In the genomic region with DNA sequence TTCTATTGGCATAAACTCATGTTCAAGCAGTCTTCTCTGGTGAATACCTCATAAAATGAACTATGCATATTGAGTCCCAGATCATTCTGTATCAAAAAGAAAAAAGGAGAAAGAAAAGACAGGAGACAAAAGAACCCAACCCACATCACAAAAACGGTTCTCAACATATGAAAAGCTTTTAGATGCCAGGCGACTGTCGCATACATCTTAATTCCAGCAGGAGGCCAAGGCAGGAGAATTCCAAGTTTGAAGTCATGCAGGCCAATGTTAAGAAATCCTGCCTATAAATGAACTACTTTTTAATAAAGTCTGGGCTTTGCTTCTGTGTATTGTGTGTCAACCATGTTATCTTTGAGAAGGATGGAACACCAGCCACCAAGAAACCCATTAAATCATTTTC, we compare ENCODE assay signal across 9 mouse cellular contexts. TPM values are rescaled to one million over a fixed set of nuclear protein-coding genes. Genes with fewer than 3 reads are reported as not detected.
DNase-seq lines count a peak whose midpoint lies in the region; ATAC-seq and TF ChIP-seq lines count a peak whose summit lies in the region.
"Had no signal": no experiment of that assay in that cellular context is flagged by ENCODE, and none has a peak within 500 bp of the region (broad histone marks: within the 10 kb centered on the region; RNA-seq: fewer than 3 reads in every experiment).

No protein-coding gene starts in this region.

- no peak overlapping the region for H3K27ac ChIP-seq in kidney, embryonic 14.5 days (ENCODE audit: low read depth, low read length)
- no peak overlapping the region for H3K27ac ChIP-seq in embryonic facial prominence, embryonic 14.5 days (replicated peaks; ENCODE audit: low read depth, low read length)
- peak overlapping the region; percentile 82; the same call in 1 of the 2 replicates for H3K27ac ChIP-seq in intestine, embryonic 16.5 days (ENCODE audit: low read length)
- 0 out of 2 replicates have a peak overlapping the region, but pooled peaks have one; percentile 18 for H3K27ac ChIP-seq in midbrain, postnatal 0 days (ENCODE audit: low read depth, low read length)

- no peak for TF ChIP-seq CTCF in midbrain, postnatal 0 days (IDR thresholded peaks at IDR 0.05)

- peak overlapping the region; percentile 38; the same call in 1 of the 2 replicates for H3K4me2 ChIP-seq in kidney, embryonic 14.5 days (replicated peaks; ENCODE audit: low read depth, low read length)
- H3K4me2 ChIP-seq in embryonic facial prominence, embryonic 14.5 days (ENCODE audit: low read depth, low read length), result peak overlapping the region; percentile 51
- peak overlapping the region; percentile 52; the same call in 1 of the 2 replicates for H3K4me2 ChIP-seq in intestine, embryonic 16.5 days (ENCODE audit: low read depth, low read length)
- peak overlapping the region; percentile 60 for H3K4me2 ChIP-seq in midbrain, postnatal 0 days (ENCODE audit: low read depth, low read length, poor library complexity, severe bottlenecking)

- no peak for ATAC-seq in kidney, embryonic 14.5 days (ENCODE audit: low FRiP score, low TSS enrichment)
- no peak for ATAC-seq in embryonic facial prominence, embryonic 14.5 days (ENCODE audit: low read depth)
- no peak for ATAC-seq in intestine, embryonic 16.5 days
- ATAC-seq in midbrain, postnatal 0 days (ENCODE audit: low FRiP score), result no peak

- DNase-seq in kidney, postnatal 25 days, result no peak
- DNase-seq in embryonic facial prominence, embryonic 14.5 days (ENCODE audit: low spot score), result no peak
- DNase-seq in midbrain, postnatal 0 days (ENCODE audit: low spot score), result no peak
- no peak for DNase-seq in cerebellum, adult 11 months
- DNase-seq in yolk sac, embryonic 10.5 days (ENCODE audit: low spot score), result no peak
- DNase-seq in left cerebral cortex, postnatal 4 days, result no peak

- H3K9me3 ChIP-seq in kidney, embryonic 14.5 days (ENCODE audit: control insufficient read depth, low read length), result no peaks in the 10 kb centered on the region
- H3K9me3 ChIP-seq in embryonic facial prominence, embryonic 14.5 days (ENCODE audit: control insufficient read depth, low read length), result no peaks in the 10 kb centered on the region
- no peaks in the 10 kb centered on the region for H3K9me3 ChIP-seq in intestine, embryonic 16.5 days (ENCODE audit: control insufficient read depth, low read length)
- no peaks in the 10 kb centered on the region for H3K9me3 ChIP-seq in midbrain, postnatal 0 days (ENCODE audit: low read length)
- H3K9me3 ChIP-seq: G1E had no signal

- H3K9ac ChIP-seq in kidney, embryonic 14.5 days (ENCODE audit: low read depth, low read length), result no peak overlapping the region
- H3K9ac ChIP-seq in embryonic facial prominence, embryonic 14.5 days (ENCODE audit: low read depth, low read length), result no peak overlapping the region
- 0 out of 2 replicates have a peak overlapping the region, but pooled peaks have one; percentile 54 for H3K9ac ChIP-seq in intestine, embryonic 16.5 days (ENCODE audit: low read depth, low read length)
- H3K9ac ChIP-seq in midbrain, postnatal 0 days (replicated peaks; ENCODE audit: low read length, poor library complexity, severe bottlenecking), result peak overlapping the region; percentile 46; the same call in 1 of the 2 replicates

- H3K27me3 ChIP-seq in kidney, embryonic 14.5 days (ENCODE audit: control insufficient read depth, insufficient read depth, low read length), result no peaks in the 10 kb centered on the region
- H3K27me3 ChIP-seq in embryonic facial prominence, embryonic 14.5 days (replicated peaks; ENCODE audit: control insufficient read depth, insufficient read depth, low read length), result no peaks in the 10 kb centered on the region
- H3K27me3 ChIP-seq in intestine, embryonic 16.5 days (replicated peaks; ENCODE audit: control insufficient read depth, insufficient read depth, low read length), result no peaks in the 10 kb centered on the region
- no peaks in the 10 kb centered on the region for H3K27me3 ChIP-seq in midbrain, postnatal 0 days (ENCODE audit: insufficient read depth, low read length)

- no peak overlapping the region for H3K4me3 ChIP-seq in kidney, embryonic 14.5 days (ENCODE audit: low read length)
- no peak overlapping the region for H3K4me3 ChIP-seq in embryonic facial prominence, embryonic 14.5 days (ENCODE audit: low read depth, low read length)
- H3K4me3 ChIP-seq in intestine, embryonic 16.5 days (ENCODE audit: low read length), result no peak overlapping the region
- peak overlapping the region; percentile 29 for H3K4me3 ChIP-seq in midbrain, postnatal 0 days (ENCODE audit: low read depth, low read length)

- no peaks in the 10 kb centered on the region for H3K36me3 ChIP-seq in kidney, embryonic 14.5 days (ENCODE audit: control insufficient read depth, insufficient read depth, low read length)
- H3K36me3 ChIP-seq in embryonic facial prominence, embryonic 14.5 days (ENCODE audit: control insufficient read depth, insufficient read depth, low read length), result no peaks in the 10 kb centered on the region
- H3K36me3 ChIP-seq in intestine, embryonic 16.5 days (ENCODE audit: control insufficient read depth, insufficient read depth, low read length), result no peaks in the 10 kb centered on the region
- H3K36me3 ChIP-seq in midbrain, postnatal 0 days (ENCODE audit: insufficient read depth, low read length), result no peaks in the 10 kb centered on the region
- H3K36me3 ChIP-seq: G1E had no signal

- H3K4me1 ChIP-seq in kidney, embryonic 14.5 days (ENCODE audit: control insufficient read depth, insufficient read depth, low read length), result no peaks in the 10 kb centered on the region
- H3K4me1 ChIP-seq in embryonic facial prominence, embryonic 14.5 days (ENCODE audit: control insufficient read depth, insufficient read depth, low read length), result 0 out of 2 replicates have a peak, but pooled peaks cover 4% of the 10 kb centered on the region
- H3K4me1 ChIP-seq in intestine, embryonic 16.5 days (ENCODE audit: control insufficient read depth, insufficient read depth, low read length), result no peaks in the 10 kb centered on the region
- H3K4me1 ChIP-seq in midbrain, postnatal 0 days (ENCODE audit: insufficient read depth, low read length), result no peaks in the 10 kb centered on the region

- intact Hi-C loops in left cerebral cortex, postnatal 4 days (cut with DNase I), result no loop called here

- 1% methylated on average over 3 of the region's 3 CpGs for WGBS in kidney, embryonic 14.5 days
- 3% methylated on average over 3 of the region's 3 CpGs for WGBS in embryonic facial prominence, embryonic 14.5 days
- WGBS in intestine, embryonic 16.5 days, result 3% methylated on average over 3 of the region's 3 CpGs
- WGBS in midbrain, postnatal 0 days, result 8% methylated on average over 3 of the region's 3 CpGs

RNA-seq across cellular contexts. Expression of gene Gm11634, which starts 5.1 kb away (rescaled TPM):
- polyA plus RNA-seq in kidney, embryonic 14.5 days (2014; fragmentation: Nextera tagmentation; extraction: Ambion mirVana), result not detected in 2 replicates
- not detected in 2 replicates for polyA plus RNA-seq in embryonic facial prominence, embryonic 14.5 days (2014; fragmentation: Nextera tagmentation; extraction: Ambion mirVana)
- not detected in 2 replicates for polyA plus RNA-seq in intestine, embryonic 16.5 days (2015; fragmentation: Nextera tagmentation; extraction: Ambion mirVana)
- total RNA-seq in midbrain, postnatal 0 days (2014; rRNA removed), result not detected in 2 replicates
- polyA plus RNA-seq in midbrain, postnatal 0 days (2015; fragmentation: Nextera tagmentation; extraction: Ambion mirVana), result not detected in 2 replicates
- total RNA-seq in left cerebral cortex, postnatal 4 days (2021), result not detected
- total RNA-seq: G1E had no signal
- polyA plus RNA-seq: G1E had no signal

RNA-seq across cellular contexts. Expression of gene Tmem106a, which starts 22.1 kb away (rescaled TPM):
- polyA plus RNA-seq in kidney, embryonic 14.5 days (2014; fragmentation: Nextera tagmentation; extraction: Ambion mirVana), result 3.8 and 4.8 TPM in 2 replicates
- polyA plus RNA-seq in embryonic facial prominence, embryonic 14.5 days (2014; fragmentation: Nextera tagmentation; extraction: Ambion mirVana), result 5.9 and 6.5 TPM in 2 replicates
- 38.6 and 49.4 TPM in 2 replicates for polyA plus RNA-seq in intestine, embryonic 16.5 days (2015; fragmentation: Nextera tagmentation; extraction: Ambion mirVana)
- total RNA-seq in midbrain, postnatal 0 days (2014; rRNA removed), result 1.5 and 3.0 TPM in 2 replicates
- polyA plus RNA-seq in midbrain, postnatal 0 days (2015; fragmentation: Nextera tagmentation; extraction: Ambion mirVana), result 3.5 and 3.6 TPM in 2 replicates
- 1 to 10 TPM; 1.5 to 3.5 TPM for total RNA-seq in left cerebral cortex, postnatal 4 days (2021)

RNA-seq across cellular contexts. Expression of gene Rdm1, which starts 22.9 kb away (rescaled TPM):
- polyA plus RNA-seq in kidney, embryonic 14.5 days (2014; fragmentation: Nextera tagmentation; extraction: Ambion mirVana), result 31.6 and 35.8 TPM in 2 replicates
- 34.9 and 39.4 TPM in 2 replicates for polyA plus RNA-seq in embryonic facial prominence, embryonic 14.5 days (2014; fragmentation: Nextera tagmentation; extraction: Ambion mirVana)
- polyA plus RNA-seq in intestine, embryonic 16.5 days (2015; fragmentation: Nextera tagmentation; extraction: Ambion mirVana), result 36.3 and 41.7 TPM in 2 replicates
- 2.8 and 3.6 TPM in 2 replicates for total RNA-seq in midbrain, postnatal 0 days (2014; rRNA removed)
- 8.3 and 9.2 TPM in 2 replicates for polyA plus RNA-seq in midbrain, postnatal 0 days (2015; fragmentation: Nextera tagmentation; extraction: Ambion mirVana)
- total RNA-seq in left cerebral cortex, postnatal 4 days (2021), result 1 to 10 TPM; 4.5 to 4.7 TPM

RNA-seq across cellular contexts. Expression of gene Nbr1, which starts 52.2 kb away (rescaled TPM):
- polyA plus RNA-seq in kidney, embryonic 14.5 days (2014; fragmentation: Nextera tagmentation; extraction: Ambion mirVana), result 30.8 and 63.9 TPM in 2 replicates
- 63.6 and 70.6 TPM in 2 replicates for polyA plus RNA-seq in embryonic facial prominence, embryonic 14.5 days (2014; fragmentation: Nextera tagmentation; extraction: Ambion mirVana)
- polyA plus RNA-seq in intestine, embryonic 16.5 days (2015; fragmentation: Nextera tagmentation; extraction: Ambion mirVana), result 56.2 and 65.5 TPM in 2 replicates
- total RNA-seq in midbrain, postnatal 0 days (2014; rRNA removed), result 121 and 128 TPM in 2 replicates
- polyA plus RNA-seq in midbrain, postnatal 0 days (2015; fragmentation: Nextera tagmentation; extraction: Ambion mirVana), result 56.3 and 59.7 TPM in 2 replicates
- total RNA-seq in left cerebral cortex, postnatal 4 days (2021), result 100 to 1,000 TPM; 109 to 157 TPM

RNA-seq across cellular contexts. Expression of gene Brca1, which starts 52.4 kb away (rescaled TPM):
- polyA plus RNA-seq in kidney, embryonic 14.5 days (2014; fragmentation: Nextera tagmentation; extraction: Ambion mirVana), result 8.7 and 22.0 TPM in 2 replicates
- 10.4 and 11.3 TPM in 2 replicates for polyA plus RNA-seq in embryonic facial prominence, embryonic 14.5 days (2014; fragmentation: Nextera tagmentation; extraction: Ambion mirVana)
- polyA plus RNA-seq in intestine, embryonic 16.5 days (2015; fragmentation: Nextera tagmentation; extraction: Ambion mirVana), result 6.0 and 6.8 TPM in 2 replicates
- 2.8 and 5.1 TPM in 2 replicates for total RNA-seq in midbrain, postnatal 0 days (2014; rRNA removed)
- polyA plus RNA-seq in midbrain, postnatal 0 days (2015; fragmentation: Nextera tagmentation; extraction: Ambion mirVana), result 0.84 and 0.90 TPM in 2 replicates
- total RNA-seq in left cerebral cortex, postnatal 4 days (2021), result 1 to 10 TPM; 2.8 to 3.3 TPM

Comparison
In these comparisons a context has a peak if more than half of its experiments do, and no peak if none do; other contexts are left out.
1. H3K27ac ChIP-seq: peak in intestine, embryonic 16.5 days (single experiment) and midbrain, postnatal 0 days (single experiment); none in kidney, embryonic 14.5 days (single experiment) and embryonic facial prominence, embryonic 14.5 days (single experiment).
2. H3K9ac ChIP-seq: peak in intestine, embryonic 16.5 days (single experiment) and midbrain, postnatal 0 days (single experiment); none in kidney, embryonic 14.5 days (single experiment) and embryonic facial prominence, embryonic 14.5 days (single experiment).
3. Peak in every context shown above with its lines, with median percentiles within 50 percentile points of each other: H3K4me2 ChIP-seq.